Mouse (Mus musculus) bone marrow macrophage, adult 2 months (primary cell): ENCODE results near the gene Slc26a10.
A peak's percentile ranks its signal among the peaks of the same experiment; 100 is the strongest.

Experiments
- CTCF ChIP-seq: IDR thresholded peaks from 2 replicates; pipeline ENCODE4 v1.5.1; 2012; ENCODE audit warnings: low read depth, mild to moderate bottlenecking, low read length, moderate library complexity
- POLR2A ChIP-seq: IDR thresholded peaks from 2 replicates; pipeline ENCODE4 v1.6.1; 2012; ENCODE audit warnings: mild to moderate bottlenecking, low read depth, low read length, borderline replicate concordance

- no peak for TF ChIP-seq POLR2A
- TF ChIP-seq CTCF, result peak; percentile 55; the same call in 1 of the 2 replicates
Observed at GRCm38 (mm10) chr10:127125210-127126001, 55.0 kb downstream of the Slc26a10 start.
